Mouse (Mus musculus) heart, adult 2 months (tissue): ENCODE measurements at regions not wholly inside any gene's neighbourhood (a gene's known extent, or its start where the extent isn't known, plus 50 kb on each side); places are given as distances from the start of the nearest gene placed in this dataset.

Experiments used
- CTCF ChIP-seq: fragments of 200-600 bp; IDR thresholded peaks from 2 replicates; pipeline ENCODE4 v1.8.1; 2022; ENCODE audit warnings: antibody characterized with exemption, mild to moderate bottlenecking, moderate library complexity
- POLR2A ChIP-seq: fragments of 200-500 bp; IDR thresholded peaks from 2 replicates; pipeline ENCODE4 v1.6.1; 2011; ENCODE audit warnings: mild to moderate bottlenecking, low read depth, low read length, control low read depth; ENCODE audit not compliant: insufficient read depth

DNA sequence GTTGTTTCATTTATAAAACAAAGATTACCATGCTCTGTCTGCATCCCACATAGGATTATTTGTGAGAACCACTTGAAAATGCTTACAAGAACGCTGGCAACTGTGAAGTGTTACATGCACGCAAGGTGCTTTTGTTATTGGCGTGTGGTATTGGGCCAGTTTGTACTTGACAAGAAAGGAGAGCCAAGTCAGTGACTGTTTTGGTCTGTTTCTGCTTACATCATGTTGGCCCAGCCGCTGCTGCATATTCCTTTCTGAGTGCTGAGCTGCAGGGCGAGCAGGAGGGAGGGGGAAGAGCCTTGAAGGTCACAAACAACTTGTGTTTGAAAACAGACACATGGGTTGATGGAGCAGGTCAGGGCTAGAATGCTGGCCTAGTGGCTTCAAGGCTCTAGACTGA lies 85.3 kb upstream of the C1qtnf3 start:
- no peak for TF ChIP-seq CTCF
- no peak for TF ChIP-seq POLR2A
